Mouse (Mus musculus) testis, adult 2 months (tissue): ENCODE results near the gene Cst6.

Experiments
- CTCF ChIP-seq: fragments of 200-500 bp; IDR thresholded peaks from 2 replicates; pipeline ENCODE4 v1.5.1; 2012; ENCODE audit warnings: low read depth, mild to moderate bottlenecking, inconsistent platforms, low read length, moderate library complexity; ENCODE audit not compliant: control insufficient read depth, insufficient read depth, insufficient replicate concordance
- POLR2A ChIP-seq: fragments of 200-500 bp; IDR thresholded peaks from 2 replicates; pipeline ENCODE4 v1.6.1; 2012; ENCODE audit warnings: low read depth, mild to moderate bottlenecking, inconsistent platforms, low read length, moderate library complexity; ENCODE audit not compliant: control insufficient read depth

- TF ChIP-seq CTCF (no peak), POLR2A (no peak)
Measured at GRCm38 (mm10) chr19:5383326-5383725, 34.0 kb upstream of the Cst6 start.
